Mouse (Mus musculus) urinary bladder, postnatal 36 days (tissue): ENCODE measurements around the gene Lin7a.

Experiments
- DNase-seq, 2 experiments: peaks; one replicate each; pipeline ENCODE4 v3.0.0; 2022; ENCODE audit warnings: low spot score in 2 of 2, mixed read lengths in 1 of 2

Lin7a gene

DNA sequence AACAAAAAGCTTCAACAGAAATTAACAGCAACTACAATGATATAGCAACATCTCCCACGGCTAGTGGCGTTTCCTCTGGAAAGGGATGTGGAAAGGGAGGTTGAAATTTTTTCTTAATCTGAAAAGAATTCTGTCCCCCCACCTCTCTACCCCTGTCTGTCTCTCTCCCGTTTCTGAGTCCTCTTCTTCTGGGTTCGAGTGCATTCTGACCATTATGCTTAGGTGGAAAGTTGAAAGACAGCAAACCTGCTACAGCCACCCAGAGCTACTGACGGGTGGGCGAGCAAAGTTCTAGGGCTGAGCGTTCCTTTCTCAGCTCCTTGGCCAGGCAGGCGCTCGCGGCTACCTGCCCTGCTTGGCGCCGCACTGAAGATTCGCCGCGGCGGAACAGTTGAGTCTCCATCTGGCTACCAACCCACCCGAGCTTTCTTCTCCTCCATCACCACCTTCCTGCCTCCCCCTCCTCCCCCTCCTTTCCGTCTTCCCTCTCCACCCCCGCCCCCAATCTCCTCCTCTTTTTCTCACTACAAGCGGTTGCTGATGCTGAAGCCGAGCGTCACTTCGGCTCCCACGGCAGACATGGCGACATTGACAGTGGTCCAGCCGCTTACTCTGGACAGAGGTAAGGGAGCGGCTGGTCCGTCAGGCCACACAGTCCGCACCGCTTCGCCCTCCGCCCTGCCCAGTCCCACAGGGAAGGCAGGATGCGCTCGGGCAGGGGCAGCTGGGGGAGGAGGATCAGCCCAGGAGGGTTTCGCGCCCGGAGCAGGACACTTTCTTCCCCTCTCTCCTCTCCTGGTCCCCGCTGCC lies at the start of gene Lin7a:
Lin7a (plus strand) TSS at position 366 of the 810 bp plus-strand sequence.
- DNase-seq: peak in 1 of 2 experiments; percentile 3

DNA sequence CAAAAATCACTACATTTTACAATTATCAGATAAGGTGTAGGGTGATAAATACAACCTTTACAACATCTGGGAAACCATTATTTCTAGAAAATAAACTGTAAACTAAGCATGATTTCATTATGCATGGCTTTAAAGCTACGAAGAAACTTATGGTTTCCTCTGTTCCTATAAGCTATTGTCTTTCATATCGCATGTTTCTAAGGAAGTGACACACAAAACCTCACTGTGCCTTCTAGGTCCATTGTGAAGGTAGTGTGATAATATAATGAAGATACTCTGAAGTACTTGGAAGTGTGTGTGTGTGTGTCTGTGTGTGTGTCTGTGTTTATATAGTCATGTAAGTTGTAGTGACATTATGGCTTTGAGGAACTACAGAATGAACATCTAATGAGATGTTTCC lies 49.8 kb upstream of the Lin7a start:
- DNase-seq: no peak

DNA sequence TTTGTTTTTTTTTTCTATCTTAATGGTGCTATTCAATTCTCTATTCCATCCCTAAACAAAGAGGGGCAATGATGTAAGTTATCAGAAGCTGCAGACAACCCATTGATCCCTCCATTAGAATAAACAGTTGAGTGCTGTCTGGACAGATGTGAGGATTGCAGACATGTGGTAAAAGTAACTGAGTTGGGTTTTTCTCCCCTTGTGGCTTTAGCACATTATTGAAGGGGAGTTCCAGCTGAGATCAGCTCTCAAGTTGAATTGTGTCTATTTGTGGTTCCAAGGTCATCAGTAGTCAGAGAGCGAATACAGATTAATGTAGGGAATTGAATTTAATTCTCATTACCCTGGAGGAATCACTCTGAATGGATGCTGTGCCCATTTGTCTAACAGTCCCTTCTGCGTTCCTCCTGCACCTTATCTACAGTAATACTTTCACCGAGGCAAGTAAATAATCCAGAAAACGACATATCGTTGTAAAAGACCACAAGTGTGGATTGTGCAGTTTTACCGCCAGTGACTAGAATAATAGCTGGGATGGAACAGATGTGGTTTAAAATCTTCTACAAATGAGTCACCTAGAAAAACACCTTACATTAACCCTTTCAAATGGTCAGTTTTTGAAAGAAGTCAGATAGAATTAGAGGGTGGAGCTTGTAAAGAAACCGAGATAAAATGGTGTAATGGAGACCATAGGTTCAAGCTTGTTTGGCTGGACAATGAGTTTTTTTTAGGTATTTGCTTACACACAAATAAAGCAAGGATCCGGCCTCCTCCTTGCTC lies 48.9 kb upstream of the Lin7a start:
- no peak for DNase-seq

DNA sequence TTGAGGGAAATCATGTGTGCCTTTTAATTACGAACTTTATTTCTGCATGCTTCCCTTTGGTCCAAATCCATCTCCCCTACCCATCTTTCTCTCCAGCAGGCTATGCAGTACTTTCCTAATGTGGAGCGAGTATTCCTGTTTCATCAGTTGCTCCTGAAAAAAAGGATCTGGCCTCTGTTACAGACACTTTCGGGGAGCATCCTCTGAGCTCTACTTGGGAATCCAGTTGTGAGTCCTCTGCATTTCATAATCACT lies 48.4 kb upstream of the Lin7a start:
- DNase-seq: no peak

DNA sequence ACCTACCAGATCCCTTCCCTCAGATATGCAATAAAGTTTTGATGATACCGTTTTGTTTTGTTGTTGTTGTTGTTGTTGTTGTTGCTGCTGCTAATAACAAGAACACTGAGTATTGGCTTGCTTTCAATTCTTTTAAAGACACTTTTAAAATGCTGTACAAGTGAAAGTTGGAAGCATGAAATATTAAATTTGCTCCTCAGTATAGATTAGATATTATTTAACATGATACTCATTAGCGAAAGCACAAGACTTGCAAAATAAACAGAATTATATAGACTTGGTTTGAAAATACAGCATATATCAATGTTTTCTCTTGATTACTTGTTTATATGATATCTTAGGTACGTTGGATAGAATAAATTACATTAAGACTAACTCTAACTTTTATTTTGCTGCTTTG lies 47.7 kb upstream of the Lin7a start:
- no peak for DNase-seq

DNA sequence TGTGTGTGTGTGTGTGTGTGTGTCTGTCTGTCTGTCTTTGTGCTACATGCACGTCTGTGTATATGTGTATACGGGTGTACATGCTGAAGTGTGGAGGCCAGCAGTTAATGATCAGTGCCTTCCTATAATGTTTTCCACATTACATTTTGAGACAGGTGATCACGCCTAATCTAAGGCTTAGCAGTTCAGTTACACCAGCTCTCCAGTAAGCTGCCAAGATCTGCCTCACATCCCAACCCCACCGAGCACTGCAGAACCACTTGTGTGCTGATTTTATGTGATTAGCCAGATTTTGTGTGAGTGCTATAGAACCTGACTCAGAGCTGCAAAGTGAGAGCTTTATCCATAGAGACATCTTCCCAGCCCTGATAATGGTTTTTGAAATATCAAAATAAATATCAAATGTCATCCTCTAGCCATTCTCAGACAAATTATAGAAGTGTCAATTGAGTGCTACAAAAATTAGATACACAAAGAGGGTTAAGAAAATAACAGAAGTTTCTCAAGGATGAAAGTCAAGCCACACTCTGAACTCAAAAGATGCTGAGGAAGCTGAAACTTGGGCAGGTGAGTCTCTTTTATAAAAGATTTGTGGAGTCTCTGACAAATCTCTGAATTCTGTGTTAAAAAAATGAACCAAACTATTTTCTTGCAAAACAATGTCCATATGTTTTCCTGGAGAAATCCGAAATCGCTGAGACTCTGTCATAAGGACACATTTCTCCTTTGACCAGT lies 46.7 kb upstream of the Lin7a start:
- DNase-seq: no peak

DNA sequence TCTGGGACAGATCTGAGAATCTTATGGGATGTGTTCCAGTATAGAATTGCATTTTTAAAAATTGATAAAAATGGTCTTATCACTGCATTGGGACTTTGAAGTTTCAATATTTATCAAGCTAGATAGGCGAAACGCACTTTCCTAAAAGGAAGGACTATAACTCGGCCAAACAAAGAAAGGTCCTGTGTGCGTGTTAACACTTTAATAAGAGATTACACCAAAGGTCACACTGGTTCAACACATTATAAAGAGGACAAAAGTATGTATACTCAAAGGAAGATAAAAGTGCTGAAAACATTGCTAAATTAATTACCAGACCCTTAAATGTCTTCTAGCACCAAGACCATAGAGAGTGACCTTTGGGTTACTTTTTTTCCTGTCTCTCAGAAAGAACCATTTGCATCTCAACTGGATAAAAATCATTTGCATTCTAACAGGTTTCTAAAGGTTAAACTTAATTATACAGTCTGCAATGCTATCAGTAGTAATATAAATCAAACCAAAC lies 46.1 kb upstream of the Lin7a start:
- DNase-seq: no peak

DNA sequence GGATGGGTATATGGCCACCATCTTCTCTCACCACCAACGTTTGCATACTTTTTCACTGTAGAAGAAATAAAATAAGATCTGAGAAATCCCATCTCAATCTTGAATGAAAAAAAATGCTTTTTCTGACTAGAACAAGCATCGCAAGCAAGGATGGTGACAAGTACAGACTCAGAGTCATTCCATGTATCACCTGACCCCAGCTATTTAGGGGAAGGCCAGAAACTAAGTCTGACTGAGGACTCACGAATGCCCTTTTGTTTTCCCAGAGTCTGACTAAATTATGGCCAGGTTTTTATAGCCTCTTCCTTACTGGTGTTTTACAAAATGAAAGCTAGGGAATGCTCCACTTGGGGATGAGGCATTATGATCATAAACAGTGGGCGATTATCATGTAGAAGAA lies 45.6 kb upstream of the Lin7a start:
- DNase-seq: no peak

DNA sequence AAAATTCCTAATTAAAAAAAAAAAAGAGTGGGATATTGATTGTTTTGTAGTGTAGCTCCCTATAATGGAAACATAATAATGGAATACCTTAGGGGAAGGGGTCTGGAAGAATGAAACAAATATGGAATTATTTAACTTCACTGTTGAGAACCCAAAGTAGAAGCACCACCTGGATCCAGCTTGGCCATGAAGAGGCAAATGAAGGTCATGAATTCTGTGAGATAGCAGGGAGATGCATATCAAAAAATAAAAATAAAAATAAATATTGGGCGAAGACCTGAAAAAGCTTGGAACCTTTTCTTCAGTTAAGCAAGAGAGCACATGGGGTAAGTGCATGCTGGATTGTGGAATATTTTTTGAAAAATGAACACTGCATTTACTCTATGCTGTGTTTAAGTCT lies 43.6 kb upstream of the Lin7a start:
- DNase-seq: no peak

DNA sequence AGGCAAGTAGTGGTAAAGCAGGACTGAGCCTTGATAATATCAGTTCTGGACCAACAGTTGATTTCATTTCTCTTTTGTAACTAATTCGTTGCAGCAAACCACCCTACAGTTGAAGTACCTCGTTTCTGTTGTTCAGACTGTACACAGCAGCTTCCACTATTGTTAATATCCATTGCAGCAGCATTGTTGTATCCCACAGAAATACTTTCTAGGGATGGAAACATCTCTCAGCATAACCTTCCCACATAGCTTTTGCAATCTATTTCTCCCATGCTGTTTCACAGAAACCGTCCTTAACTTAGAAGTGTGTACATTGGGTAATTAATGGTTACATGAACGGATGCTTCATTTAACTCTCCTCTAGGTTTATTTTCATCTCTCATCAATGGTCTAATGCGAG lies 42.7 kb upstream of the Lin7a start:
- no peak for DNase-seq

DNA sequence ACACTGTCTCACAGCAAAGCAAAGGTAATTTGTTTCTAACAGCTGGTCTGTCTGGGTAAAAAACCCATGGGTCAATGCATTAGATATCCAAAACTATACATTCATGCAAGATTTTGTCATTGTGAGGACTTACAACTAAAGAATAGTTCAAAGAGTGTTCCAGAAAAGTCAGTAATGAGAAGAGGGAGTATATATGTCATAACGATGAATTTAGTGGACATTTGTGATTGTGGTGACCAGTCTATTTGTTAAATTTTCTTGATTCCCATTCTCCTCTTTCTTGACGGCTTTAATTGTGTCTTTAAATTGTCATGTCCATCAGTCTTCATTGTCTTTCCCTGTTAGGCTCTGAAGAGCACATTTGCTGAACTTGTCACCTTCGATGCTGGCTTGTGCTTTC lies 42.1 kb upstream of the Lin7a start:
- no peak for DNase-seq

DNA sequence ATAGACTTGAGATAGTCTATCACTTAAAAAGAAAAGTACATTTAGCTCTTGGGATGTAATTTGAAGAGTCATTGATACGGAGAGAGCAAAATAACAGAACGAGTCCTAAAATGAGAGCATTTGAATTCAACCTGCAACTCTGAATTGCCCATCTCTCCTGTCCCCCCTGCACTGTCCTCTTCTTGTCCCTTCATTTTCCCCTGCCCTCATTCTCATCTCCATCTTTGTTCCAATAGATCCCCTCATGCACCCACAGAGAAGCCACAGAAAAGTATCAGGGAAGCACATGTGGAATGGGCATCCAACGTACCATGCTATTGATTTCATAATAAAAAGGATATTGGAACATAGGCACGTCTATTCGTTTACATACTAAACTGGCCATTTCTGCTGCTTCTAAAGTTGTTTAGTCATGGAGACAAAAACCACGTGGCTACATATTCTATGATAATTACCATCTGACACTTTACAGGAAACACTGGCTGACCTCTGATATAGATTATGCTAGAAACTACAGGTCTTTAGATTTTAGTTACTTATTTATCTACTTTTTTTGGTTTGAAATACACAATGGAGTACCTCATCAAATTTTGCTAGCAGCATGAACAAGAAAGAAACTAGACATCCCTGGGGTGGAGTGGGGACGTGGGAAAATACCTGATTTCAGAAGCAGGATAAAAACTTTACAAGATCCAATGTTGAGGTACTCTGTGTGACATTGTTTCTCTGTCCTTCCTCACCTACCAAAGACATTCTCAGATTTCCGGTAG lies 41.2 kb upstream of the Lin7a start:
- no peak for DNase-seq

DNA sequence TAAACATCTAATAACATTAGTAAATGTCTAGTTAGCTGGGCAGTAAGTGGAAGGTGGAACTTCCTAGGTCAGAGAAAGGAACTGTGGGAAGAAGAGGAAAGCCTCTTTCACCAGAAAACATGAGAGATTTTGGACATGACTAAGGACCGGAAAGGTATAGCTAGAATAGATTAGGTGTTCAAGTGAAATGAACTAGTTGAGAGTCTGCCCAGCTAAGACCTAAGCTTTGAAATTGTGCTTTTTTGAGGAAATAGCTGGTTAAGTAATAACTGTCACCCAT lies 40.7 kb upstream of the Lin7a start:
- no peak for DNase-seq

DNA sequence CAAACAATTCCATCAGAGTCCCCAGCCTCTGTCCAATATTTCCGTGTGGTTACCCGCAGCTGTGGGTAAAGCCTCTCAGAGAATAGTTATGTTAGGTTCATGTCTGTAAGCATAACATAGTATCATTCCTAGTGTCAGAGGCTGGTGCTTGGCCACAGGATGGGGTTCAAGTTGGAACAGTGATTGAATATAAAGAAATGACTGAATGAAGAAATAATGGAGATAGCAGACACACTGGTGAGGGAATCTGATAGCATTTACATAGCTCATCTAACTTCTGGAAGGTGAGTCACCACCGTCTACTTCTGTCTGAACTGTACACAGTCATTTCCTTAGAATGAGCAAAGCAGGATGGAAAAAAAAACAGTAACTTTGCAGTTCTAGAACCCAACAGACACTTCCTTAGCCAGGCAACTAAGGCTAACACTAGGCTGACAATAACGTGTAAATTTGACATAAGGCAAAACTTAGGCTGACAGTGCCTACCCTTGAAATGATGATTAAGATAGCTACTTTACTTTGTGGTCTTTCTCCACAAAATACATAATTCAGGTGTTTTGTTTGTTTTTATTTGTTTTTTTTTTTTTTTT lies 40.0 kb upstream of the Lin7a start:
- no peak for DNase-seq

DNA sequence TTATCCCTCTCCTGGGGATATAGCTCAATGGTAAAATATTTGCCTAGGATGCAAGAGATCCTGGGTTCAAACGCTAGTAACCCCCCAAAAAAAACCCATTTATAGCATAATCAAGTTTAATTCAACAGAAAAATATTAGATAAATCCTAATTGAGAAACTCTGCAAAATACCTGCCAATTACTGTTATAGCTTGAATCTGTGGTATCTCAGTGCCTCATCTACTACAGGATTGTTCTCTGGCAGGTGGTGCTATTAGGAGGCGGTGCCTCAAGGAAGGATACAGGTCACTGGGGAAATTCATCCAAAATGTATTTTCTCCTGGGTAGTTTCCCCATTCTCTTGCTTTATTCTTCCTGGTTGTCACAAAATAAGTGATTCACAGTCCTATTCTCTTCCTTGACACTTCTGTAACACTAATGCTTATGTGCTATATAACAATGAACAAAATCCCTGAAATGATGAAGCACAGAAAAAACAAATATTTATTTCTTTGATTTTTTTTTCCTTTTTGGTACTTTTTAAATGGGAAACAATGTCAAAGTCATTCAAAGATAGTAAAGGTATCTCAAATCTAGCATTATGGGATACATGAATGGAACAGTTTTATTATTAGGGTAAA lies 38.9 kb upstream of the Lin7a start:
- no peak for DNase-seq

DNA sequence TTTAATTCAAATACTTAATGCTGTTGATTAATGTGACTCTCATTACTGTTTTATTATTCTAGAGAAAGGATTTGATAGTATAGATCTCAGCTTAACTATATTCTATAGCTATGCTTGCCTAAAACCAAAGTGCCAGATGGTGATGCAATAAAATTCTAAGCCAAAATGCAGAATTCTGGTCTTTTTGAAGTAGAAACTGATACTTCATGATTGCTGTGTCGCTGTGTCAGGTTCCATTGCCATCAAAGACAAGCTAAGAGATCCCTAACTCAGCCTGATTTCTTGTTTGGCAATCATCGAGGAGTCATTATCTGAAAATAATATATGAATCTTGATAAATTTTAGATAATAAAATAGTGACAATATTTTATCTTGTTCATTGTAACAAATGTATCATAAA lies 38.3 kb upstream of the Lin7a start:
- DNase-seq: no peak

DNA sequence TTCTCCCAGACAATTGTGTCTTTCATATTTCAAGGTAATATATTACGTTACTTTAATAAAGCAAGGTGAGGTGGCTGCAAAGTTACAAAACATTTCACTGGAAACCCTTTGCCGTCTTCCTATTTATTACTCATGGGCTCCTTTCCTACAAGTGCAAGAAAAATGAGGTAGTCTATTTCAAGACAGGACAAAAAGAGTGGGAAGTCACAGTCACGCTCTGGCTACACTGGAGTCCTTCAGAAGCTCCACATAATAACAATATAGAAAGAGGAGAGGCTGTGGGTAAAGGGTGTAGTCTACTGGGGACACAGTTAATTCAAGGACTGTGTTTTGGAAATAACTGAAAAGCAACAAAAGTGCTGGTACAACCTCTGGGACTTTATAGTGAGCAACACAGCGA lies 37.7 kb upstream of the Lin7a start:
- no peak for DNase-seq

DNA sequence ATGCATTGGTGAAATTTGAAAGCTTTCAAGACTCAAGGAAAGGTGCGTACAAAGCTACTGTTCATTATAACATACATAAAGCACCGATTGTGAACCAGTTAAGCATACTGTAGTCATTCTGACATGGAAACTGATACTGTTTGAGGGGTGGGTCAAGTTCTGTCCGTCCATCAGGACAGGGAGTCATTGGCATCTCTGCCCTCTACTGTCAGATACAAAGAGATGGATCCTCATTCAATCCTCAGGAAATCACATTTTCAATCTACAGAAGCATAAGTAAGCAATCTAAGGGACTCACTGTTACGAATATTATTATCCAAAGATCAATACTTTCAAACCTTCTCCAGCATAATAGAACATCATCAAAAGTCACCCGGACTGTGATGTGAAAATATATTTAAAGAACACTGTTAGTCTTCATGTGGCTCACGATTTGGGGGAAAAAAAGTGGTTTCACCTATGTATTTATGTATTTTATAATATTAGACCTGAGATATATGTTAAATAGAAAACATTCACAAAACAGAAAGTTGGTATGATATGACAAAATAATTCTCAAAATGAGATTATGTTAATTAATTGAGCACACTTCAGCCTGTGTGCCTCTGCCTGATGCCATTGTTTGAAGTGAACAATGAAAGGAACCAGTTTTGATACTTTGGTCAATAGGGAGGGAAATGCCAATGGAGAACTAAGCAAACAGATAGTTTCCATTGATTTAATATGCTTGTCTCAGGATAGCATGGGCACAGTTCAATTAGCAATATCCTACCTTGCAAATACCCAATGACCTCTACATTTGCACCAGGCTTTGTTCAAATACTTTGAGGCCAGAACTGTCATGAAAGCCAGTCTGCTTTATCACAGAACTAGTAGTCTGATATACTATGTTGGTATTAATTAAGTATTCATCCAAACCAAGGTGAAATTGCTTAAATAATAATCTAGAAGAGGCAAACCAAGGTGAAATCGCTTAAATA lies 36.8 kb upstream of the Lin7a start:
- no peak for DNase-seq

DNA sequence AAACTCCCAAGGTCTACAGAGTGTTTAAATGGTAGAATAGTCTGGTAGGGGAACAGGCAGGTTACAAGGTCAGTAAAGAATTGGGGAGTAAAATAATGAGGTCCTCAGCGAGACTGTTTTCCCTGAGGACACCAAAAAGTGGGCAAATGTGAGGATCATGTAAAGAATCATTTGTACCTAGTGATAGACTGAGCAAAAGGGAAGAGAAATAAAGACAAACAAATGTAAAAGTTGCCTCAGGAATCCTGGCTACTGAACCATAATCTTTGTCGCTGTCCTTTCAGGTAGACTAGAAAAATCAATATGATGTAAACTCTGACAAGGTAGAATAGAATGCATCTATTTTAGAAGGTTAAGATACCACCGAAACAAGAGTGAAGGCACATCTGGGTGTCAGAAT lies 36.0 kb upstream of the Lin7a start:
- no peak for DNase-seq

DNA sequence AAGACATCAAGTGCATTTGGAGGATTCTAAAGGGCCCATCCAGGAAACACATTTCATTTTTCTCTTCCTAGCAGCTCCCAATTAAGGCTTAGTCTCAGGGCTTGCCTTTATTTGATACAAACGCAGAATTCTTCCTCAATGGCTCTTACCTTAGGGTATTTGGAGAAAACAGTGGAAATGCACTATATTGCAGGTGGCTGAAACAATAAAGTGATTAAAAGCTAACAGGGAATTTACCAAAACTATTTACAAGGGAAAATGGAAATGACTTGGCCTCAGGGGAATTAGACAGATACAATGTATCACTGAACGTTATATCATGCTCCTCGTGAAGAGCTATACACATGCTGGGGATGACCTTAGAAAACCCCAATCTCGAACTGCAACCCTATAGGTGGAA lies 35.3 kb upstream of the Lin7a start:
- no peak for DNase-seq
